Mouse (Mus musculus): ENCODE data around the gene Mthfsd.

DNA sequence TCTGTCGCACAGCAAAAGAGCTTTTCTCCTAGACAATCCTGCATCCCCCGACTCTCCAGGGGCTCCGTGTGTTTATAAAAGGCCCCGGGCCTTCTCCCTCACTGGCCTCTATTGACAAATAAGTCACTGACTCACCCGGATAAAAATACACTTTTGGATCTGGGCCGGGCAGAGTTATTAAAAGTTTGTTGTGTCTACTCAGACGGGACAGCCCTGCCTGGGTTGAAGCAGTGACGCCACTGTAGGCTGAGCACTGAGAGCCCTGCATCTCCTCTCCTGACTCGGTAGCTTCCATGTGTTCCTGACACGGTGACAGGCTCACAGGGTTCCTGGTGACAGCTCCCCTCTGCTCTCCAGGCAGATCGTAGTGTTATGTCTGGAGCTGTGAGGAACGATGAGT lies 44.2 kb upstream of the Mthfsd start:
- no peak for TF ChIP-seq E2F4 (IDR thresholded peaks at IDR 0.05; ENCODE audit: insufficient read depth)
- TF ChIP-seq MAX (IDR thresholded peaks at IDR 0.05; ENCODE audit: low read depth): no peak
- no peak for TF ChIP-seq POLR2AphosphoS2 (IDR thresholded peaks at IDR 0.05; ENCODE audit: insufficient read length, low read depth)
